Mouse (Mus musculus) mouse embryonic stem cell (cell line): ENCODE results near the gene Pkm.

ENCODE experiments used
- in situ Hi-C, 2 experiments: fragments of 300-500 bp; cut with MboI; formaldehyde crosslinking; loops; 1 replicate in 1 of 2; 3 replicates in 1 of 2; pipeline ENCODE4 v1.14.3; 2019 to 2020; ENCODE audit warnings: low sequenced_read_pairs in 2 of 2, low pct_unique_long_range_greater_than_20kb in 1 of 2, mixed read lengths in 1 of 2; ENCODE audit not compliant: unreplicated experiment in 1 of 2

Gene Pkm

GRCm38 (mm10) chr9:59655958-59656634 is at the start of gene Pkm:
TSS of gene Pkm (plus strand) at chr9:59656368.
- in situ Hi-C loops: no loop called here

DNA sequence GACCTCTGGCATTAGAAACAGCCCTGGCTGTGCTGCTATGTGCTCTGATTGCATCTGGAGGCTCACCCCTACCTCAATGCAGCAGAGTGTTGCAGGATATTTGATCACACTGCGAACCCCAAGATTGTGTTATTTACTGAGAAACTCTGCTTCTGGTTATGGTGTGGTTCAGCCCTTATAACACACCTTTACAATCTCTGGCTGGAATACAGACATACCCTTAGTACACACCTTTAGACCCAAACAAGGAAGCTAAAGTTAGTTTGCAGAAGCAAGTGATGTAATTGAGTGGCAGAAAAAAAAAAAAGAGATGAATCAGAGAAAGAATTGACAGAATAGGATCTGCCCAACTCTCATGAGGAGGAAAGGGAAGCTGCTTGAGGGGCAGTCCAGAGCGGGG is 45.2 kb upstream of the Pkm start:
- in situ Hi-C loops: no loop called here

GRCm38 (mm10) chr9:59615797-59616196 is 40.4 kb upstream of the Pkm start:
- in situ Hi-C loops: no loop called here

DNA sequence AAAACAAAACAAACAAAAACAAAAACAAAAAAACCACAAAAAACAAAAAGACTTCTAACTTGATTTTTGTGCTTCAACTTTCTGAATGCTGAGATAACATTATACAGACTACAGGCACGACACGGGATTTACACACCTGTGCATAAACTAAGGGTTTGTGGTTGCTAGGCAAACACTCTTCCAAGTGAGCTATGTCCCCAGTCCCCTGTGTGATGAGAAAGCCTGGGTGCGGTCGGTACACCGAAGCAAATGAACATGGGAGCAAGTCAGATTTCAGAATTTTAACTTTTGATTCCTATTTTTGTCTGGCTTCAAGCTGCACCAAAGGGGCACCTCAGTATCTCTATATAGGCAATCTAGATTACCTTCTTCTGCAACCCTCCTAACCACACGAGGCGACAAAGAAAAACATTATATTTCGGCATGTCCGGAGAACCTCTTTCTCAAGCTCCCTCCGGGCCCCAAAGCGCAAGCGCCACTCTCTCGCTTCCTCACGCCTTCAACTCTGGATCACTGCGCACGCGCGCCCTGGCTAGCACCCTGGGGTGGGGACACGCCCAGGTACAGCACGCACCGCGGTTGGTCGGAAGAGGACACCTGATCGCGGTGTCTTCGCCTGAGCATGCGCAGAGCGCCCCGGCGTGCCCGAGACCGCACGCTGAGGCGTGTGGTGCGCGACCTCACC is 39.4 kb upstream of the Pkm start, which contains the start of gene Parp6:
TSS of gene Parp6 (plus strand) at position 663 of the 685 bp plus-strand sequence.
- in situ Hi-C loops: no loop called here

DNA sequence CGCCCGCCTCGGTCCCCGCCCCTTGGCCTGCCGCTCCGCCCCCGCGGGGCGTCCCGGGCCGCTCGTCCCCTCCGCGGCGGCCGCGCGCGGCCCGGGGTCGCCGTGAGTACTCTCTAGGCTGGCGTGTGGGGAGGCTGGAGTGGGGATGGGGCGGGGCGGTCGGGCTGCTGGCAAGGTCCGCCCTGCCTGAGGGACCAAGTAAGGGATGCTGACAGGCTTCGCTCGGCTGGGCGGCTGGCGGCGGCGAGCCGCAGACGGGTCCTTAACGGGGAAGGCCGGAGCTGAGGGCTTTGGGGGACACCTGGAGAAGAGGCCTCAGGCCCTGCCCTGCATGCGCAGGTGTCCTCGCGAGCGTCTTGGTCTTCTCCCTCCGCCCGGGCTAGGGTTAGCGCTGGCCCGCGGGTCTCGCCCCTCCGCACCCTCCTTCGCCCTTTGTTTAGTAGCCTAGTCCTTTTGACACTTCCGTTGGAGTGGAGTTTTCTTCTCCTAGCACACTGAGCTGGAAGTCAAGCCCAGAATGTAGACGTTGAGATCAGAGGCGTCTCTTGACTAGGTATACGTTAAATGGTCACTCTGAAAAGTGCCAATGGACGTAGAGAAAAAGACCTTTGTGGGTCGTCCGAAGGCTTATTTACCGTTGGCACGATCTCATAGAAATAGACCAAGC is 38.7 kb upstream of the Pkm start:
- in situ Hi-C loops: no loop called here

- in situ Hi-C loops: no loop called here
These were observed 17.8 kb upstream of the Pkm start for GRCm38 (mm10) chr9:59638372-59638771.

DNA sequence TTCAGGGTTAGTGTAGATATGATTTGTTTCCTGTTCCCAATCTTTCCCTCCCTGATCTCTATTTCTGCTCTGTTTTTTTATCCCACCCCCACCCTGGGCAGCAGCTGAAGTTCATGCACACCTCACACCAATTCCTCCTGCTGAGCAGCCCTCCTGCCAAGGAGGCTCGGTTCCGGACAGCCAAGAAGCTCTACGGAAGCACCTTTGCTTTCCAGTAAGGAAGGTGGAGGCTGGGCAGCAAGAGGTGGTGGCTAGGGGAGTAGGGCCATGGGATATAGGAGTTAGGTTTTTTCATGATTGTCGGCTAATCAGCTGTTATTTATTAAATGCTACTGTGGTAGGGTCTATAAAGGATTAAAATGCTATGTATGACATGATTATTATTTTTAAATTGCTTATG is 16.2 kb upstream of the Pkm start:
- in situ Hi-C loops: no loop called here

DNA sequence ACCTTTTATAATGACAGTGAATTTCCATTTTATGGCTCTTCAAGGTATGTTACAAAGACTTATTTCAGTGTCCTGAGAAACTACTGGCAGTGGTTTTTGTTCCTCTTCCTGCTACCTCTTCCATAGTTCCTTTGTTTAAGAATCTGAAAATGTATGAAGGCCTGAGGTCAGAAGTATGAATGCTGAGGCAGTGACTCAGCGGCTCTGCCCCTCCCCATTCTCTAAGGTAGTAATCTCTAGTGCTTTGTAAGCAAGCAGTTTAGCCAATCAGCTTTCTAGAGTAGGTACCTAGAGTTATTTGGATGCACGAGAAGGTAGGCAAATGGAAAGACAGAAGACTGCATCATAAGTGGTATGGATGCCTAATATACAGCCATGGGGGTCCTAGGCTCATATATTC is 14.8 kb upstream of the Pkm start:
- in situ Hi-C loops: no loop called here

- in situ Hi-C loops: no loop called here
These were observed 6.3 kb upstream of the Pkm start for GRCm38 (mm10) chr9:59649911-59650310.

- in situ Hi-C loops: no loop called here
These were observed 2.8 kb upstream of the Pkm start for GRCm38 (mm10) chr9:59653371-59653770.

DNA sequence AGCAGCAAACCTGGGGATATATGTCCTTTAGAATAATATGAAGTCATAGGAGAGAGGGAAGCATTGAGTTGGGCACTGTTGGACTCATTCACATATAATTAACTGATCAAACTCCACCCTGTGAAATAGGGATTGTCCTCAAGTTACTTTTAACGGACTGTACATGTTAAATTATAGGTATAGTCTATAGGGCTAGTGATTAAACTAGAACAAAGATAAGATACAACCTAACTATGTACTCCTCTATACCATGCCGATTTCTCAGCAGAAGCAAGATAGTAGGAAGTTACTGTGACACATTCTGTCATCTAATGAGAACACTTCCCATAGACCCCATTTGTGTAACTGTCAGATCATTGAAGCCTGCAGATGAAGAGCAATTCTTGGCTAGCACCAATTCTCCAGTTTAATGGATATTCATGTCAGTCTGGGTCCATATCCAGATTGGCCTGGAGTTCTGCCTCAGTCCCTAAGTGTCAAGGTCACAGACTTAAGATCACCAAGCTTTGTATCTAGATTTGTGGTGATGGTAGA is 1.7 kb upstream of the Pkm start:
- in situ Hi-C loops: no loop called here

GRCm38 (mm10) chr9:59656635-59657617 is 758 bp downstream of the Pkm start:
- in situ Hi-C loops: no loop called here

GRCm38 (mm10) chr9:59658146-59658545 is 2.0 kb downstream of the Pkm start:
- in situ Hi-C loops: no loop called here

GRCm38 (mm10) chr9:59659036-59660026 is 3.2 kb downstream of the Pkm start:
- in situ Hi-C loops: no loop called here

DNA sequence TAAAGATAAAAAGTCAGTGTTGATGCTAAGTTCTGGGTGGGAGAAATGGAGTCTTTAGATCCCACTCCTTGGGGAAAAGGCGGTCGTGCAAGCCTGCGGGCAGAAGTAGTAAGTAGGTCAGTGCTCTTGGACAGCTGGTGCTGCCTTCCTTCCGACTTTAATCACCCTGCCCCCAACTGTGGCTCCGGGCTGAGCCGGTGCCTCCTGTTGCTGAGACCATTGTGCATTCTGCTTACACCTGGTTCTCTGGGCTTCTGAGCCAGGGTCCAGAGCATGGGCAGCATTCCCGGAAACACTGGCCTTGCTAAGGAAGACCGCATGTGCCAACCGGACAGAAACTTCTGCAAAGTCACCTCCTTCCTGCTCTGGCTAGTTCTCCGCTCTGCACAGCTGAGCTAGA is 4.3 kb downstream of the Pkm start:
- in situ Hi-C loops: no loop called here

DNA sequence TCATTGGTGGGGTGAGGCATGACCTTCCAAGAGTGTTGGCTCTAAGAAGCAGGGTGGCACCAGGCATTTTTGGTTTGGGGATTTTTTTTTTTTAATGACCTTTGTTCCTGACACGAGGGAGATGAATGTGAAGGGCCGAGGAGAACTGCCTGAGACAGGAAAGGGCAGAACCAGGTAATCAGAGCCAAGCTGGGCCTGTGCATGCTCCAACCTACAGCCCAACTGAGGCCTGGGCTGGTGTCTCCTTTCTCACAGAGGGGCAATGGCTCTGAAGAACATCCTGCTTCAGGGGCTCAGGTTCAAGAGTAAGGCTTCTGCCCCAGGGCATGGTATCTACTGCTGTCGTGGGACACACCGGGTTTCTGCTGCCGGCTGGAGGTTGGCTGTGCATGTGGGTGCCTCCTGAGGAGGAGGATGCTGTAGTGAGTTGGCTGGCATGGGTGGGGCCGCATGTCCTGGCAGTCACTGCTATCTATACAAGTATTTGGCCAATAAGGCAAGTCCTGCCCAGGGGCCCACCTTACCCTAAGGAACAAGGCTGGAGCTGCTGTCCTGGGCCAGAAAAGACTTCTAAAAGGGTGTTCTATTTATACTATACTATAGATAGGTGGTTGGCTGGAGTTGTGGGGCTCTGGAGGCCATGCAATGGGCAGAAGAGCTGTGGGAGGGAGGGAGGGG is 5.3 kb downstream of the Pkm start:
- in situ Hi-C loops: no loop called here

DNA sequence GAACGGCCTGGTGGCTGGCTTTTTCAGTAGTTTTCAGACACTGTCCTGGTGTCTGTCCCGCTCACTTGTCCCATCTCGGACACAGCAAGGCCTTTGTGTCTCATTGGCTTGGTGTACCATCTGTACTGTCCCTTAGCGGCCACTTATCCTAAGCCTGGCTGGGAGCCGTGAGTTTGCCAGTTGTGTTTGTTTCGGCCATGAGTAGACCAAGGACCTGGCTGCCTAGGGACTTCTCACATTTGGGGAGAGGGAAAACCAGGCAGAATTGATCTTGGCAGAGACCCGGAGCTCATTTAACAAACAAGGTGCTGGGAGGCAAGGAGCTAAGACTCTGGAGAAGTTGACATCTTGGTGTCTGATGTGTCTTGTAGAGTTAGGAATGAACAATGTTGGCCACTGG is 7.1 kb downstream of the Pkm start:
- in situ Hi-C loops: no loop called here
